Mouse (Mus musculus) erythroblast, embryonic 14.5 days (primary cell): ENCODE results near the gene Slc7a7.

ENCODE experiments used
- GATA1 ChIP-seq: IDR thresholded peaks from 2 replicates; pipeline ENCODE4 v1.6.1; 2012; ENCODE audit warnings: low read length, inconsistent platforms, mixed read lengths
- TAL1 ChIP-seq: IDR thresholded peaks from 3 replicates; pipeline ENCODE4 v1.6.1; 2012; ENCODE audit warnings: low read length, inconsistent platforms, mixed read lengths

DNA sequence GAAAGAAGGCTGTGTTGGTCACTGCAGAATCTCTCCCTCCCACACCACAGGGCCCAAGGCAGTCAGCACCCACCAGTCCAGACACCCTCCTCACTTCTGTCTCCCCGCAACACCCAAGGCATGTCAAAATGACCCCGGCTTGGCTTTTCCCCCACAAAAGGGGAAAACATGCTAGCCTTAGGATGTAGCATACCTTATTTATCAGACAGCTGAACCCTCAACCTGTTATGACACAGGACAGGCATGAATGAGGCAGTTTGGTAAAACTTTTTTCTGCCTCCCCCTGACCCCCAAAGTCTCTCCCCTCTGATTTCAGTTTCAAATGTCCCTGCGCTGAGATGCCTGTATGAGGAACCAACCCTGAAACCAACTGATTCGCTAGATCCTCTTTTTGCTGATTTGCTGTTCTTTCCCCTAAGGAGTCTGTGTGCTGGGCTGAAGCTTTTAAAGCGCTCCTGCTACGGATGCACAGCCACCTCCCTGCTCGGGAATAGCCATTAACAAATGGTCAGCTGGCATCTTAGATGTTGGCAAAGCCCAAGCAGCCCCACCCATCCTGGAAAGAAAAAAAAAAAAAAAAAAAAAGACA lies 8.4 kb downstream of the Slc7a7 start:
- TF ChIP-seq GATA1 (no peak), TAL1 (no peak)
